Mouse (Mus musculus) liver, adult (tissue): Measurements from ENCODE around the gene A730049H05Rik.

ENCODE experiments used
- GATA4 ChIP-seq: IDR thresholded peaks from 2 replicates; pipeline ENCODE4 v1.6.1; 2014; ENCODE audit warnings: mild to moderate bottlenecking, low read length; ENCODE audit not compliant: insufficient replicate concordance

The A730049H05Rik gene

DNA sequence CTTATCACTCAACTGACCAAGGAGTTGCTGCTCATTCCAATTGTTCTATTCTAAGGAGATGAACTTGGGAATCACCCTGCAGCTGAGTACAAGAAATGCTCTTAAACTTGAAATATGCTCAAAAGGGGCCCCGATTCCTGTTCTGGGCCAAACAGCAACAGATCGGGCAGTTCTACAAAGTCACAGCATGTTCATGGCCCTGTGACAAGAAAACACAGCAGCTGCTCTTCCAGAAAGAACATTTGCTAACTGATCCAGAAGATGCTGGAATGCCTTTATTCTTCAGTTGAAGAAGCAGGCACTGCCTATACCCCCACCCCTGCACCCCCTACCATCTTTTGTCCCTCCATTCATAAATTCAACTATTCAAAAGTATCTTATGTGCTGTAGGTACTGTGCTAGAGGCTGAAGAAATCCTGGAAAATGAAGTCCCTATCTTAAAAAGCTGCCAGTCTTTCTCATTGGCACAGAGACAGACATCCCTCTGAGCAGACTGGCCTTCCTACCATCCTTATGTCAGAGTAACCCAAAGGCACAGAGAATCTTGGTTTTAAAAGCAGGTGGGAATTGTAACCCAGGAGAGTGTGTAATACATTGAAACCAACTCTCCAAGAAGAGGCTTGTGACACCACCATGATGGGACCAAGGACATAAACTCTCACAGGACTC lies 3.4 kb upstream of the A730049H05Rik start:
- no peak for TF ChIP-seq GATA4

DNA sequence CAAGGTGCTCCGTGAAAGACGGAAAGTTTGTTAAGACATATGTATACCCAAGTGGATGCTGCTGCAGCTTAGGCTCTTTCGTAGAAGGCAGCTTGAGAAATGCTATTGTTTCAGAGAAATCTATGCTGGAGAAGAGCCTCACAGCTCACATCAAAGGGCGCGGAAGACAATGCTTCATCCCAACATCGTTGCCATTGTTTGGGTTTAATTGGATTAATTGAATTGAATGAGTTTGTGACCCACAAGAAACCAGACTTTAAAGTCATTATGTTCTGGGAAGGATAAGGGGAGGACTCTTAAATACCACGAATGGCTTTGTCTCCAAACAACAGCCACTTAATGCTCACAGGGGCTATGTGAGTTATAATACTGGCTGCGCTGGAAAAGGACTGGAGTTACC lies 1.4 kb downstream of the A730049H05Rik start:
- TF ChIP-seq GATA4, result no peak

DNA sequence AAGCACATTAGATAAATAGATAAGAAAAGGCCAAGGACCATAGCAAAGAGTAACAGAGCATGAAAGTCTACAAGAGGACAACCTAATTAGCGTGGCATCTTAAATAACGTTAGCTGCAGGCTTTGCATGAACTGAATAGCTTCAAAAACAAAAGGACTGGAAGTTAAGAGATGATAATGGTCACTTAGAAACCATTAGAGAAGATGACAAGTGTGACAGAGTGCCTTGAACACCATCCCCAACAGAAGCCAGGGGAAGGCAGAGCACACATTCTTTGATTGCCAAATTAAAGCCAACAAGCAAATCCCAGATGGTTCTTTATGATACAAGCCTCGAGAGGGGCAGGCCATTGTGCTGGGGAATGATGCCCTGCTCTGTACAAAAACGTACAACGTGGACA lies 5.3 kb downstream of the A730049H05Rik start:
- no peak for TF ChIP-seq GATA4

DNA sequence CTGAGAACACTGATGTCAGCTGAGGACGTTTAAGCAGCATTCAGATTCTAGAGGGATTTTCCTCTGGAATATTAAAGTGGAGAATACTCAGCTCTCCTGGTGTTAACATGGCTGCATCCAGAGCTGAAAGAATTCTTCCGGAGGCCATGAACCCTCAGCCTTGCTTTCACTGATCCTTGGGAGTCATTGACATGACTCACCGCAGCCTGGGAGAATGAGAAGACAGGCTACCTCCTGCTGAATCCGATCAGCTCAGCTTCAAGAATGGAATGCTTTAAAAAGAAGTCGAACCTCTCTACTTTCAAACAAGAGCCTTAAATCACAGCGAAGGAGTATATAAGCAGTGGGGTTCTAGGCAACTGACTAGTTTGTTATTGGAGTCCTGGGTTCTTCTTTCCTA lies 5.7 kb downstream of the A730049H05Rik start:
- no peak for TF ChIP-seq GATA4

DNA sequence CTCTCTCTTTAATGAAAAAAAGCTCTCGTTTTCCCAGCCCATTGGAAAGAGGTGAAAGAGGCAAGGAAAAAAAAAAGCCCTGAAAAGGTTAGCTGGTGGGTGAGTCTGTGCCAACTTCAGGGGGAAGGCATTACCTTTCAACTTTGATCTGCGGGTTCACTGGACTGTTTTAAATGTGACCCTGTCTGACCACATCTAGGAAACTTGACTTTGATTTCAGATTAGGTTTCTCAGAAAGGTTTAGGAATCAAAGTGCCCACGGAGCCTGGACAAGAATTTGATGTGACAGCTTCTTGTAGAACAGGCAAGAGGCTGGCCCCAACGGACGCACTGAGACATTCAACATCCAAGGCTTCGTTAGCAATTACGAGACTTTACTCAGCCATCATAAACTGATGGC lies 7.7 kb downstream of the A730049H05Rik start:
- no peak for TF ChIP-seq GATA4

DNA sequence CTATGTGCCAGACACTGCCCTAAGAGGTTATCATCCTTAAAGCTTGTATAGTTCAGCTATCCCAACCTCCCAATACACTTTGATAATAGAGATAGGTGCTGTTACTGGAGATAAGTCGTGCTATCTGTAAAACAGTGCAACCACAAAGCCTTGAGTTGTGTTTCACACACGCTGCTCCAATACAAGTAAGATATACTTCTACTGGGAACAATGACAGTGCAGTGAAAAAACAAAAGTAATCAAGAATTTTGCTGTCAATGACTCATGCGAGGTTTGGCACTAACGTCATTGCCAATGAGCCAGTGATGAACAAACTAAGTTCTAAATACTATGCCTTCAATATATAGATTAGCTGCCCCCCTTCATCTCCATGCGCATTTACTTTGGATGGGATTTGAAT lies 10.3 kb downstream of the A730049H05Rik start:
- TF ChIP-seq GATA4, result no peak

DNA sequence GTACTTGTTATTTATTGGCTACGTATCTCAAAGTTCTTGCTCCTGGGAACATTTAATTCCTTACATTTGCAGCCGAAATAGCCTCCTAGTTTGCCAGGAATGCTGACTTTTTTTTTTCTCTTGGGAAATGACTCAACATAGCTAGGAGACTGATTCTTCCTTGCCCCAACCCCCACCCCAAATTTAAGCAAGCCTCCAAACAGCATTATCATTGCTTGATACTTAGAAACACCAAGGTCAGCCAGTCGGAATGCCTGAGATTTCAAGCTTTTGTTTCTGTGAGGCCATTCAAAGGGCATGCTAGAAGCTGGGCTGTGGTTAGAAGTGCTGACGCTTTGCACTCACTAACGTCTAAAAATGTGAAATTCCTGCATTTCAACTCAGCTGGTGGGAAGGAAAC lies 11.1 kb downstream of the A730049H05Rik start:
- no peak; the same call in 1 of the 2 replicates for TF ChIP-seq GATA4

DNA sequence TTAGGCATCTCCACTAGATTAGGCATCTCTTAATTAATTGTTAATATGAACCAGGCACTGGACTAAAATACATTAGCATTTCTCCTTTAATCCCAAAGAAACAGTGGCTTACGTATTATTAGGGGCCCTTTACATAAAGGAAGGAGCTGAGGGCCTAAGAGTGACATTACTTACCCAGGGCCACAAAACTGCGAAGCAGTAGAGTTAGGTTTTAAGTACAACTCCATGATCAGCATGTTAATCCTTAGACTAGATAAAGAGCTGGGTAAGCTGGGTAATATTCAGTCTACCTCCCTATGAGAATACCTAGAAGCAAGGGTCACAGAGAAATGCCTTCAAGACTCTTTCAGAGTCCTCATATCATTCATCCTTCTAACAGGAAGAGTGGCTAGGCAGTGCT lies 12.9 kb downstream of the A730049H05Rik start:
- TF ChIP-seq GATA4, result no peak

DNA sequence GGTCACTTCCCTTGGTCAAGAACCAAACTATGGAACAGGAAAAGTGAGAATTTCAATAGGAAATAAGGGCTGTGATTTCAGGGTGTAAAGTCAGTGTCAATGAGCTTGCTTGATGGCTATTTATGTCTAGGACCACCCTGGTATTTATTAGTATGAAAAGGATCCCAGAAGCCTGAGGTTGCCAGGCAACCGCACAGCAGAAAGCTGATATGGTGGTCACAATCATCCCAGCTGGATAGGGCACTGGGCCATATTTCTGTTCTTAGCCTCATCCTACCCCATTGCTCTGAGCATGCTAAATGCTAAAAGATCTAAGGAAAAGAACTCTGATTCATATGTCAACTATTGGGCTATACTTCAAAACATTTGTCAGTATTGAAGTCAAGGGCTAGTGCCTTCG lies 14.8 kb downstream of the A730049H05Rik start:
- TF ChIP-seq GATA4, result no peak

DNA sequence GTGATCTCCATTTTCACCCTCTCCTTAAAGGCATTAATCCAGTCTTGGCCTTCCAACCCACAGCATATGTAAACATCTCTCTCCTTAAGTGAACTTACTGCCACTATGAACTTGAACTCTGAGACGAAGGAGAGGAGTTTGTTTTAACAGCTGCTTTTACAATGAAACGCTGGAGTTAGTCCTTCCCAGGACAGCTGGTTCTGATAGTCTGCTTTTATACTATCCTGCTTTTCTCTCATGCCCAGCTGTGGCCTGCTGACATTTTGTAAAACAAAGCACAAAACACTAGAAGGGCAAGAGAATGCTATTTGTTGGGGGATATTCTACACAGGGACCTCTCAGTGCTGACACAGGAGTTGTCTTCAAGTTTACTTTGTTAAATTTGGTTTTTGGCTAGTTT lies 25.7 kb downstream of the A730049H05Rik start:
- TF ChIP-seq GATA4, result no peak

DNA sequence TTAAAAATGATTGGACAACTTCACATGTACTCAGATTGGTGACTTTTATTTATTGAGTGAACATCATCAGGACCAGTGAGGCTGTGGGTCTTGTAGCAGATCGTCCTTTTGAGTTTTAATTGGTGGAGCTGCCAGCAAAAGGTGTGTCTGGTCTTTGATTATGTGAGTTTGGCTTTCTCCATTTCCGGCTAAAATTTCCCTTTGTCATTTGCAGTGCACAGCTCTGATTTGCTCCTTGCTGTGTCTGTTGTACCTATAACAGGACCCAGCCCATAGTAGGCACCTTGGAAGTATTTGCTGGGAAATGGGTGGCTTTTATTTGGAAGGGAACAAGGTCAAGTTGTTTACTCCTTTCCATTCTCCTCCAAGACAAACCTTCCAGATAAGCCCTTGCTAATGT lies 27.2 kb downstream of the A730049H05Rik start:
- TF ChIP-seq GATA4, result no peak

DNA sequence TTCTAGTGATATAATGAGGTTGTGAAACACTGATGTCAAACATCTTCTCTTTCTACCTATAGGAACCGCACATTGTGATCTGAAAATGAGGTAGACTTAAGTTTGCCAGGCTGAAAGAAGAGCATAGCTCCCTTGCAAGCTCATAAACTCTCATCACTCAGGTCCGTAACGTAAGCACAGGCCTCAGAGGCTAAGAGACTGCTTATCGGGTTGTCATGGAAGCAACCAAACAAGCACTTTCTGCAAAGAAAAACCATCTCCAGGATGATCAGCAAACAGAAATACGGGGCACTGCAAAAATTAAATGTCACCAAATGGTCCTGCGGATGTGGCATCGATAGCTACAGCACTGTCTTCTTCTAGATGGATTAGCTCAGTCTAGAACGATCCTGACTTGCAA lies 29.6 kb downstream of the A730049H05Rik start:
- no peak for TF ChIP-seq GATA4

DNA sequence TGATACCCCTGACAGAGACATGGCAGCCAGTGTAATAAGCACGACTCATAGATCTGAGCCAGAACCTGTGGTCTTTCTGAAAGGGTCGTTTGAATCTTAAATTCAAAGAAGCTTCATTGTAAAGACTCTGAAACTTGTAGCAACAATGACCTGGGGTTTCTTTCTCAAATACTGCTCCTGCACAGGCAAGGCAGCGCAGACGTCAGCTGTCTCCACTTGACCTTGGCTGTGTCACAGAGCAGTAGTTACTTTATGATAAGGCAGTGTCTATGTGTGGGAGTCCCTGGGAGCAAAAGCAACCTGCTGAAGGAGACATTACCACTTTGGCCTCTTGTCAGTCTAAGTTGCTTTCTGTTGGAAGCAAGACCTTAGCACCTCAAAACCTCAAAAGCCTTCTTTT lies 30.3 kb downstream of the A730049H05Rik start:
- no peak for TF ChIP-seq GATA4

DNA sequence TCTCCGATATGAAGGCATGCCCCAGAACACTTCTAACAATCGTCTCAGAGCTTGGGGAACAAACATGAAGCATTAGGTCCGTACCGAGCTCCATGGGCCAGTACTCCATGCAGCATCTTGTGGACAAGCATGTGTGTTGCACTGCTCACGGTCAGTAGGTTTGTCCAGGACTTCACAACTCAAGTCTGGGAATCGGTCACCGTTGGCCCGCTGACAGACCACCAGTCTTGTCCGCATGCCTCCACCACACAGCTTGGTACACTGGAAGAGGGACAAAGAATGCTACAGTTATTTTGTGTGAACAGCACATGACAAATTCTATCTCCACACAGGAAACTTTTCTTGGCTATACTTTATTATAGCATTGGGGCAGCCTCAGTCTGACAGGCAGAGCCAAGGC lies 32.9 kb downstream of the A730049H05Rik start:
- TF ChIP-seq GATA4, result no peak

DNA sequence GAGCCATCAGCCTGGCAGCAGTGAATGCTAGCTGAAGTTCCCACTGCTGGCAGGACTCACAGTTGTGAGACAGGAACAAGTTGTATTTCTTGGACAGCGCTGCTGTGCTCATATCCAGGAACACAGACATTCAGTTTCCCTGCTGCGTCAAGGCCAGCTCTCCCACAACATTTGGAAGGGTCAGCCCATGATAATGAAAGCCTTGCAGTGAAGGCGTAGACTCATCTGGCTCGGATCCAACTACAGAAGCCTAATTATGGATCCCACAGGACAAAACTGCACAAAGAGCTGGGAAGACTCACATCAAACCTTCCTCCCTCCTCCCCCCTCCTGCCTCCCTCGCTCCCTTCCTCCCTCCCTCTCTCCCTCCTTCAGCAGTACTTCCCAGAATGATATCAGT lies 34.0 kb downstream of the A730049H05Rik start:
- no peak; the same call in 1 of the 2 replicates for TF ChIP-seq GATA4

DNA sequence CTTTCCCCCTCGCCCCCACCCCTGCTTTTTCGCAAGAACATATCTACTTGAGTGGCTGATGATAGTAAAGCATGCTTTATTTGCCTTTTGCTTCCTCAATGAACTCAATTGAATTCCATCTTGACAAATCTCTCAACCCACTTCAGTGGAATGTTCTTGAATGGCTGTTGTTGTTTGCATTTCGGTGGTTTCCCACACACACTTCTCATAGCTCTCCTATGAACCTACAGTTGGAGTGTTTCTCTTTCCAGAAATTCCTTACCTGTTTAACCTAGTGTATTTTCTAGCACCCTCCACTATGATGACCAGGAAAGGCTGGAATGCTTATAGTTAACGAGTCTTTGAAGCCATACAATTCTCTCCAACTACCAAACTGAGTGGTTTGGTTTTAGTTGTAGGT lies 38.6 kb downstream of the A730049H05Rik start:
- TF ChIP-seq GATA4, result no peak

DNA sequence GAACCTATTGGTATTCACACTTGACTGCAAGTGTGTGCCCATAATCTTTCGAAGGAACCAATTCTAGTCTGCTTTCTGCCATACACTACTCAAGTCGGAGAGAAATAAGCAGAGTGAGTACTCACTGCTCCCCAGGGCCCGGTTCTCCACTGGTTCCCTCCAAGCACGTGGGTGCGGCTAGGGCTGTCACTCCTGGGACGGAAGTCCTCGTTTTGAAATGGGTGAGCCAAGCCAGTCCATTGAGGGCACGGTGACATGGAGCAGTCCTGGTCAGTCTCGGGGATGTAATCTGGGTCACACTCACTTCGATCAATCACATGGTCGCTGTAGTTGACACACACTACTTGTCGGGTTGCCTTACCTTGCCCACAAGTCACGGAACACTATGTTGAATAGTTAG lies 41.5 kb downstream of the A730049H05Rik start:
- no peak for TF ChIP-seq GATA4
